Mouse (Mus musculus): ENCODE results near the gene Gtsf1l. TPM values are rescaled to one million over a fixed set of nuclear protein-coding genes. Genes with fewer than 3 reads are reported as not detected.

Gtsf1l gene
- total and polyA plus RNA-seq, 2 experiments, result not detected

DNA sequence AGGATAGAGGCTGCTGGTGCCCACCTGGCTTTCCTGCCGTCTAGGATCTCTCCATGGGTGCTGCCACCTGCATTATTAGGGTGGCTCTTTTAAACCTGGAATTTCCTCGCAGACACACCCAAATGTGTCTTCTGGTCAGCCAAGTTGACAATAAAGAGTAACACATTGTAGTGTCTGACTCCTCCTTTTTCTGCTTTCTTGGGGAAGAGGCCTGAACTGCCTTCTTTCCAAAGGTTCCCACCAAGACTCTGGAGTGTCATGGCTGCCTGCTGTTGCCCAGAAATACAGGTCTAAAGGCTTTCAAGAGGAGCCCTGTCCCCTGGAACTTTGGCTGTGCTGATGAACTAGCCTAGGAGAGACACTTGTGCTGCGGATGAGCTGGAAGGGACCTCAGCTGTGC is 3.1 kb downstream of the Gtsf1l start:
- no peaks in the 10 kb centered on the region for H3K27me3 ChIP-seq (ENCODE audit: control insufficient read depth, insufficient read depth, low read length)
- H3K4me3 ChIP-seq (ENCODE audit: insufficient read depth, low read depth, low read length), result no peak overlapping the region
- DNase-seq (ENCODE audit: extremely low read depth, low read depth, low spot score), result no peak
- H3K4me1 ChIP-seq (ENCODE audit: control insufficient read depth, insufficient read depth, low read length), result no peaks in the 10 kb centered on the region
- WGBS, result 98% methylated on average over 3 of the region's 3 CpGs
- H3K27ac ChIP-seq (replicated peaks; ENCODE audit: insufficient read depth, low read depth, low read length), result no peak overlapping the region
- no peaks in the 10 kb centered on the region for H3K36me3 ChIP-seq (ENCODE audit: control insufficient read depth, insufficient read depth, low read length)
- TF ChIP-seq CTCF (IDR thresholded peaks at IDR 0.05; ENCODE audit: low read depth, low read length) (no peak), POLR2A (IDR thresholded peaks at IDR 0.05; ENCODE audit: extremely low read depth, insufficient read depth, low read length) (no peak)
- H3K79me2 ChIP-seq (ENCODE audit: control insufficient read depth, insufficient read depth, low read length), result no peaks in the 10 kb centered on the region
- H3K9ac ChIP-seq (ENCODE audit: low read depth, low read length), result no peak overlapping the region

DNA sequence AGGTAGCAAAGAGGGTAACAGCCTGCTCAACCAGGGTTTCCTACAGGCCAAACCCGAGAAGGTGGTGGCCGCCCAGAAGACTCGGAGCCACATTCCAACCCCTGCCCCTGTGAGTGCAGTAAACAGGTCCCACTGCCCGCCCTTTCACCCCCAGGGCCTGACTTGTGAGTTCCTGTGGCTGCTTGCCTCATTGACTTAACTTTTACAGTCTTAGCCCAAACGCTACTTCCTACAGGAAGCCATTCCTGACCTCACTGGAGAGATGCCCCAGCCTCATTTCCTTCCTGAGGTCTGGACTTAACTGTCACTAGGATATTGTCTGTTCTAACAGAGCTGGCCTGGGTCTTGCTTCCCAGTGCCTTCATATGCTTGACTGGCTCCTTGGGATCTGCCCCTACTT is 5.1 kb downstream of the Gtsf1l start:
- H3K9ac ChIP-seq (ENCODE audit: low read depth, low read length), result no peak overlapping the region
- no peak for DNase-seq (ENCODE audit: extremely low read depth, low read depth, low spot score)
- H3K27me3 ChIP-seq (ENCODE audit: control insufficient read depth, insufficient read depth, low read length), result no peaks in the 10 kb centered on the region
- 80% methylated on average over 5 of the region's 5 CpGs for WGBS
- no peak overlapping the region for H3K27ac ChIP-seq (replicated peaks; ENCODE audit: insufficient read depth, low read depth, low read length)
- no peak overlapping the region for H3K4me3 ChIP-seq (ENCODE audit: insufficient read depth, low read depth, low read length)
- no peaks in the 10 kb centered on the region for H3K4me1 ChIP-seq (ENCODE audit: control insufficient read depth, insufficient read depth, low read length)
- no peaks in the 10 kb centered on the region for H3K79me2 ChIP-seq (ENCODE audit: control insufficient read depth, insufficient read depth, low read length)
- TF ChIP-seq CTCF (IDR thresholded peaks at IDR 0.05; ENCODE audit: low read depth, low read length), result no peak
- H3K36me3 ChIP-seq (ENCODE audit: control insufficient read depth, insufficient read depth, low read length), result no peaks in the 10 kb centered on the region

DNA sequence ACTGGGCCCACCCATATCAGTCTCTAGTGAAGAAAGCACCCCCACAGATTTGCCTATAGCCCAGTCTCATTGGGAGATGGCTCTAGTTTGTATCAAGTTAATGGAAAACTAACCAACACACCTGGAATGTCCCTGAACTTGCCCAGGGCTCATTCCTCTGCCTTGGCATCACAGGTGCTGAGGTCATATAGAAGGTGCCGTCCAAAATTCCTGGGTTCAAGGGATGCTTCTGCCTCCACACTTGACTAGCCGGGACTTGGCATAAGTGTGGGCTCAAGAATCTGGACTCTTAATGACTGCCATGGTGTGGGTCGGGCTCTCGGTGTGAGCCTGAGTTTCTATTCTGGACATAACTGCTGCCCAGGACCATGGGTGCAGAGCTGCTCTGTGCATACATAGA is 8.6 kb downstream of the Gtsf1l start:
- no peaks in the 10 kb centered on the region for H3K36me3 ChIP-seq (ENCODE audit: control insufficient read depth, insufficient read depth, low read length)
- no peak for TF ChIP-seq POLR2A (IDR thresholded peaks at IDR 0.05; ENCODE audit: extremely low read depth, insufficient read depth, low read length)
- no peak for TF ChIP-seq CTCF (IDR thresholded peaks at IDR 0.05; ENCODE audit: low read depth, low read length)
- H3K27ac ChIP-seq (replicated peaks; ENCODE audit: insufficient read depth, low read depth, low read length), result no peak overlapping the region
- no peak overlapping the region for H3K4me3 ChIP-seq (ENCODE audit: insufficient read depth, low read depth, low read length)
- no peak overlapping the region for H3K9ac ChIP-seq (ENCODE audit: low read depth, low read length)
- no peaks in the 10 kb centered on the region for H3K27me3 ChIP-seq (ENCODE audit: control insufficient read depth, insufficient read depth, low read length)
- no peaks in the 10 kb centered on the region for H3K79me2 ChIP-seq (ENCODE audit: control insufficient read depth, insufficient read depth, low read length)
- 96% methylated on average over 4 of the region's 4 CpGs for WGBS
- no peaks in the 10 kb centered on the region for H3K4me1 ChIP-seq (ENCODE audit: control insufficient read depth, insufficient read depth, low read length)
- no peak for DNase-seq (ENCODE audit: extremely low read depth, low read depth, low spot score)

DNA sequence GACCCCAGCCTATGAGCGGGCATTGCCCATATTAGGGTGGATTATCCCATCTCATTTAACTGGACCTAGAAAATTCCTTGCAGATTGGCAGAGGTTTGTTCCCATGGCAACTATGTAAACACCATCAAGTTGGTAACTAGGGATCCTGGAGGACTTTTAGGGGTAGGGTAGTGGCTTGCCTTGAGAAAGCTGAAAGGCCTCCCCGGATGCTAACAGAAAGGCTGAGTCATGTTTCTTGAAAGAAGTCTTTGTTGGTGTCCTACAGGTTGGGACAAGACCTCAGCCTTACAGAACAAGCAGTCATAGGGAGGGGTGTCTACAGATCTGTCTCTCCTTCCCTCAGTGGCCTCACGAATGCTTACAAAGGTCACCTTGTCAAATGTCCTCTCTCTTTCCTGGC is 12.4 kb downstream of the Gtsf1l start:
- WGBS, result 92% methylated on average over 3 of the region's 3 CpGs
- H3K4me1 ChIP-seq (ENCODE audit: control insufficient read depth, insufficient read depth, low read length), result no peaks in the 10 kb centered on the region
- no peaks in the 10 kb centered on the region for H3K79me2 ChIP-seq (ENCODE audit: control insufficient read depth, insufficient read depth, low read length)
- no peaks in the 10 kb centered on the region for H3K36me3 ChIP-seq (ENCODE audit: control insufficient read depth, insufficient read depth, low read length)
- no peaks in the 10 kb centered on the region for H3K27me3 ChIP-seq (ENCODE audit: control insufficient read depth, insufficient read depth, low read length)
- no peak overlapping the region for H3K27ac ChIP-seq (replicated peaks; ENCODE audit: insufficient read depth, low read depth, low read length)
- H3K4me3 ChIP-seq (ENCODE audit: insufficient read depth, low read depth, low read length), result no peak overlapping the region
- DNase-seq (ENCODE audit: extremely low read depth, low read depth, low spot score), result no peak
- TF ChIP-seq POLR2A (IDR thresholded peaks at IDR 0.05; ENCODE audit: extremely low read depth, insufficient read depth, low read length), result no peak
- TF ChIP-seq CTCF (IDR thresholded peaks at IDR 0.05; ENCODE audit: low read depth, low read length), result no peak
- no peak overlapping the region for H3K9ac ChIP-seq (ENCODE audit: low read depth, low read length)

DNA sequence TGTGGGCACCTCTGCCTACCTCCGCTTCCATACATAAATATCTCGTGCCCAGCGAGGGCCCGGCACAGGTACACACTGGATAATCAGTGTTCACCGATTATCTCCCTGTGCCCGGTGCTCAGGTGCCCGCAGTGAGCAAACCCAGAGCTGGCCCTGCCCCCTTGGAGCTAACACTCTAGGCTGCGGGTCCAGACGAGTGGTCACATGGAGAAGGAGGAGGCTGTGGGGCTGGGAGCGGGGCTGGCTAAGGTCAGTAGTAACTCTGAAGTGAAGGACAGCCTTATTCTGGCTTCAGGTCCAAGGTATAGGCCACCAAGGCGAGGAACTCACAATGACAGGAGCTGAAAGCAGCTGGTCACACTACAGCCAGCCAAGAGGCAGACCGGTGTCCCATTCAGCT is 12.8 kb downstream of the Gtsf1l start:
- Histone ChIP-seq H3K27me3 (ENCODE audit: control insufficient read depth, insufficient read depth, low read length) (no peaks in the 10 kb centered on the region), H3K4me1 (ENCODE audit: control insufficient read depth, insufficient read depth, low read length) (no peaks in the 10 kb centered on the region), H3K36me3 (ENCODE audit: control insufficient read depth, insufficient read depth, low read length) (no peaks in the 10 kb centered on the region), H3K4me3 (ENCODE audit: insufficient read depth, low read depth, low read length) (no peak overlapping the region), H3K27ac (replicated peaks; ENCODE audit: insufficient read depth, low read depth, low read length) (no peak overlapping the region), H3K9ac (ENCODE audit: low read depth, low read length) (no peak overlapping the region), H3K79me2 (ENCODE audit: control insufficient read depth, insufficient read depth, low read length) (no peaks in the 10 kb centered on the region)
- TF ChIP-seq CTCF (IDR thresholded peaks at IDR 0.05; ENCODE audit: low read depth, low read length), result no peak
- TF ChIP-seq POLR2A (IDR thresholded peaks at IDR 0.05; ENCODE audit: extremely low read depth, insufficient read depth, low read length), result no peak
- 93% methylated on average over 12 of the region's 12 CpGs for WGBS
- no peak for DNase-seq (ENCODE audit: extremely low read depth, low read depth, low spot score)

DNA sequence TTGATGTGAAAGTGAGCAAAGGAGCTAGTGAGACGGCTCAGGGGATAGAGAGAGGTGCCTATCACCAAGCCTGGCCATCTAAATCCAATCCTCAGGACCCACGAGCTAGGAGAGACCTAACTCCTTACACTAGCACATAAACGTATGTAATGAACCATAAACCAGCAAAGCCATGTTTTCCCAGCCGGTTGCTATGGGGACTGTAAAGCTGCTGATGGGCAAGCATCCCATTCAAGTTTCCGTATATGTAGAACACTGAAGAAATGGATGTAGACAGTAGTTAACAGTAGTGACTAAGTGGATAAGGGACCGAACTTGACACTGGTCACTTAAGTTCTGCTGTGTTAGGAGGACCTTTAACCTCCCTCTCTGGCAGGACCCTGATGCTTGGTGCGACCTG is 13.6 kb downstream of the Gtsf1l start:
- no peak for TF ChIP-seq POLR2A (IDR thresholded peaks at IDR 0.05; ENCODE audit: extremely low read depth, insufficient read depth, low read length)
- DNase-seq (ENCODE audit: extremely low read depth, low read depth, low spot score), result no peak
- 89% methylated on average over 7 of the region's 7 CpGs for WGBS

More for the DNA sequence above, 13.6 kb downstream of the Gtsf1l start:
- no peaks in the 10 kb centered on the region for H3K36me3 ChIP-seq (ENCODE audit: control insufficient read depth, insufficient read depth, low read length)
- H3K9ac ChIP-seq (ENCODE audit: low read depth, low read length), result no peak overlapping the region
- no peak overlapping the region for H3K4me3 ChIP-seq (ENCODE audit: insufficient read depth, low read depth, low read length)
- no peak overlapping the region for H3K27ac ChIP-seq (replicated peaks; ENCODE audit: insufficient read depth, low read depth, low read length)
- no peaks in the 10 kb centered on the region for H3K27me3 ChIP-seq (ENCODE audit: control insufficient read depth, insufficient read depth, low read length)
- no peaks in the 10 kb centered on the region for H3K79me2 ChIP-seq (ENCODE audit: control insufficient read depth, insufficient read depth, low read length)
- no peaks in the 10 kb centered on the region for H3K4me1 ChIP-seq (ENCODE audit: control insufficient read depth, insufficient read depth, low read length)
